Mouse (Mus musculus): ENCODE results near the gene Tiam1. TPM values are rescaled to one million over a fixed set of nuclear protein-coding genes. Genes with fewer than 3 reads are reported as not detected.

The Tiam1 gene
- polyA plus RNA-seq, 1 experiment from 2014 or later: 18.5 TPM

GRCm38 (mm10) chr16:89885661-89886060 is 257.9 kb downstream of the Tiam1 start:
- Histone ChIP-seq H3K4me3 (ENCODE audit: low read depth, low read length) (no peak overlapping the region), H3K9ac (no peak overlapping the region), H3K4me2 (no peak overlapping the region), H3K36me3 (ENCODE audit: insufficient read depth) (no peaks in the 10 kb centered on the region; the same call in 1 of the 2 replicates), H3K27ac (ENCODE audit: low read depth) (no peak overlapping the region), H3K9me3 (ENCODE audit: low read depth, low read length) (no peaks in the 10 kb centered on the region), H3K4me1 (ENCODE audit: insufficient read depth) (no peaks in the 10 kb centered on the region), H3K27me3 (ENCODE audit: insufficient read depth, low read length) (no peaks in the 10 kb centered on the region)
- DNase-seq (no peak), ATAC-seq (ENCODE audit: insufficient read depth) (no peak)
- TF ChIP-seq CTCF (IDR thresholded peaks at IDR 0.05; ENCODE audit: low read depth): no peak
- 70% methylated on average over 9 of the region's 9 CpGs for WGBS

- TF ChIP-seq CTCF (IDR thresholded peaks at IDR 0.05; ENCODE audit: low read depth): no peak
- Histone ChIP-seq H3K9me3 (ENCODE audit: low read depth, low read length) (no peaks in the 10 kb centered on the region), H3K27ac (ENCODE audit: low read depth) (no peak overlapping the region), H3K9ac (no peak overlapping the region), H3K27me3 (ENCODE audit: insufficient read depth, low read length) (no peaks in the 10 kb centered on the region), H3K4me2 (no peak overlapping the region), H3K4me3 (ENCODE audit: low read depth, low read length) (no peak overlapping the region), H3K36me3 (ENCODE audit: insufficient read depth) (no peaks in the 10 kb centered on the region; the same call in 1 of the 2 replicates), H3K4me1 (ENCODE audit: insufficient read depth) (no peaks in the 10 kb centered on the region)
- ATAC-seq (ENCODE audit: insufficient read depth) (no peak), DNase-seq (no peak)
- WGBS: 95% methylated on average over 4 of the region's 4 CpGs
These were observed 259.7 kb downstream of the Tiam1 start for GRCm38 (mm10) chr16:89883897-89884296.

GRCm38 (mm10) chr16:89882477-89883234 is 260.9 kb downstream of the Tiam1 start:
- ATAC-seq (ENCODE audit: insufficient read depth) (no peak), DNase-seq (no peak)
- H3K36me3 ChIP-seq (ENCODE audit: insufficient read depth): no peaks in the 10 kb centered on the region; the same call in 1 of the 2 replicates
- H3K27ac ChIP-seq (ENCODE audit: low read depth): no peak overlapping the region
- H3K9ac ChIP-seq: no peak overlapping the region
- no peak overlapping the region for H3K4me2 ChIP-seq
- WGBS: 48% methylated on average over 14 of the region's 14 CpGs
- no peak for TF ChIP-seq CTCF (IDR thresholded peaks at IDR 0.05; ENCODE audit: low read depth)
- H3K4me3 ChIP-seq (ENCODE audit: low read depth, low read length): no peak overlapping the region
- H3K4me1 ChIP-seq (ENCODE audit: insufficient read depth): no peaks in the 10 kb centered on the region
- H3K27me3 ChIP-seq (ENCODE audit: insufficient read depth, low read length): no peaks in the 10 kb centered on the region
- H3K9me3 ChIP-seq (ENCODE audit: low read depth, low read length): no peaks in the 10 kb centered on the region

- no peak overlapping the region for H3K4me2 ChIP-seq
- DNase-seq (no peak), ATAC-seq (ENCODE audit: insufficient read depth) (no peak)
- no peaks in the 10 kb centered on the region for H3K27me3 ChIP-seq (ENCODE audit: insufficient read depth, low read length)
- TF ChIP-seq CTCF (IDR thresholded peaks at IDR 0.05; ENCODE audit: low read depth): no peak
- H3K4me1 ChIP-seq (ENCODE audit: insufficient read depth): peaks cover 3% of the 10 kb centered on the region; the same call in 1 of the 2 replicates
- WGBS: 96% methylated on average over 10 of the region's 10 CpGs
- H3K9me3 ChIP-seq (ENCODE audit: low read depth, low read length): no peaks in the 10 kb centered on the region
- H3K36me3 ChIP-seq (ENCODE audit: insufficient read depth): no peaks in the 10 kb centered on the region
- no peak overlapping the region for H3K27ac ChIP-seq (ENCODE audit: low read depth)
- H3K9ac ChIP-seq: no peak overlapping the region
- no peak overlapping the region for H3K4me3 ChIP-seq (ENCODE audit: low read depth, low read length)
These were observed 266.4 kb downstream of the Tiam1 start for GRCm38 (mm10) chr16:89877206-89877605.

GRCm38 (mm10) chr16:89876079-89876478 is 267.5 kb downstream of the Tiam1 start:
- WGBS: 69% methylated on average over 3 of the region's 3 CpGs
- Histone ChIP-seq H3K4me1 (ENCODE audit: insufficient read depth) (peaks cover 3% of the 10 kb centered on the region; the same call in 1 of the 2 replicates), H3K27ac (ENCODE audit: low read depth) (no peak overlapping the region), H3K9me3 (ENCODE audit: low read depth, low read length) (no peaks in the 10 kb centered on the region), H3K4me3 (ENCODE audit: low read depth, low read length) (no peak overlapping the region), H3K9ac (no peak overlapping the region), H3K4me2 (no peak overlapping the region), H3K36me3 (ENCODE audit: insufficient read depth) (no peaks in the 10 kb centered on the region), H3K27me3 (ENCODE audit: insufficient read depth, low read length) (no peaks in the 10 kb centered on the region)
- DNase-seq (no peak), ATAC-seq (ENCODE audit: insufficient read depth) (no peak)
- TF ChIP-seq CTCF (IDR thresholded peaks at IDR 0.05; ENCODE audit: low read depth): no peak

- no peak overlapping the region for H3K4me2 ChIP-seq
- WGBS: 54% methylated on average over 15 of the region's 15 CpGs
- H3K4me1 ChIP-seq (ENCODE audit: insufficient read depth): peaks cover 3% of the 10 kb centered on the region; the same call in 1 of the 2 replicates
- no peak overlapping the region for H3K4me3 ChIP-seq (ENCODE audit: low read depth, low read length)
- H3K27me3 ChIP-seq (ENCODE audit: insufficient read depth, low read length): no peaks in the 10 kb centered on the region
- TF ChIP-seq CTCF (IDR thresholded peaks at IDR 0.05; ENCODE audit: low read depth): no peak
- DNase-seq (no peak), ATAC-seq (ENCODE audit: insufficient read depth) (no peak)
- no peak overlapping the region for H3K9ac ChIP-seq
- H3K27ac ChIP-seq (ENCODE audit: low read depth): no peak overlapping the region
- H3K9me3 ChIP-seq (ENCODE audit: low read depth, low read length): no peaks in the 10 kb centered on the region
- H3K36me3 ChIP-seq (ENCODE audit: insufficient read depth): no peaks in the 10 kb centered on the region
These were observed 269.4 kb downstream of the Tiam1 start for GRCm38 (mm10) chr16:89874012-89874704.

Data from lung, embryonic 14.5 days (tissue).